Mouse (Mus musculus) erythroblast, embryonic 14.5 days (primary cell): ENCODE results near the gene Lrrc8a. TPM values are rescaled to one million over a fixed set of nuclear protein-coding genes. Genes with fewer than 3 reads are reported as not detected.

ENCODE experiments used
- H3K27me3 ChIP-seq: 2 replicates; pipeline ENCODE4 v1.6.1; 2012; ENCODE audit warnings: inconsistent platforms; ENCODE audit not compliant: control insufficient read depth
- H3K36me3 ChIP-seq: 2 replicates; pipeline ENCODE4 v1.6.1; 2012; ENCODE audit warnings: mild to moderate bottlenecking, inconsistent platforms; ENCODE audit not compliant: control insufficient read depth
- H3K4me1 ChIP-seq: 2 replicates; pipeline ENCODE4 v1.6.1; 2012; ENCODE audit warnings: inconsistent platforms; ENCODE audit not compliant: control insufficient read depth
- H3K4me3 ChIP-seq: replicated peaks from 2 replicates; pipeline ENCODE3; 2012; ENCODE audit warnings: moderate library complexity, mild to moderate bottlenecking, inconsistent platforms
- H3K9me3 ChIP-seq: 2 replicates; pipeline ENCODE4 v1.6.1; 2012; ENCODE audit warnings: low read length, inconsistent platforms, mixed read lengths; ENCODE audit not compliant: control insufficient read depth
- GATA1 ChIP-seq: IDR thresholded peaks from 2 replicates; pipeline ENCODE4 v1.6.1; 2012; ENCODE audit warnings: low read length, inconsistent platforms, mixed read lengths
- TAL1 ChIP-seq: IDR thresholded peaks from 3 replicates; pipeline ENCODE4 v1.6.1; 2012; ENCODE audit warnings: low read length, inconsistent platforms, mixed read lengths
- polyA plus RNA-seq: library from polyadenylated mRNA; stranded (reverse); fragments of >175 nt; gene quantifications from 2 replicates; pipeline ENCODE4 v1.2.3, GENCODE M21; 2012

Gene Lrrc8a
- polyA plus RNA-seq, 1 experiment: 0.56 TPM

DNA sequence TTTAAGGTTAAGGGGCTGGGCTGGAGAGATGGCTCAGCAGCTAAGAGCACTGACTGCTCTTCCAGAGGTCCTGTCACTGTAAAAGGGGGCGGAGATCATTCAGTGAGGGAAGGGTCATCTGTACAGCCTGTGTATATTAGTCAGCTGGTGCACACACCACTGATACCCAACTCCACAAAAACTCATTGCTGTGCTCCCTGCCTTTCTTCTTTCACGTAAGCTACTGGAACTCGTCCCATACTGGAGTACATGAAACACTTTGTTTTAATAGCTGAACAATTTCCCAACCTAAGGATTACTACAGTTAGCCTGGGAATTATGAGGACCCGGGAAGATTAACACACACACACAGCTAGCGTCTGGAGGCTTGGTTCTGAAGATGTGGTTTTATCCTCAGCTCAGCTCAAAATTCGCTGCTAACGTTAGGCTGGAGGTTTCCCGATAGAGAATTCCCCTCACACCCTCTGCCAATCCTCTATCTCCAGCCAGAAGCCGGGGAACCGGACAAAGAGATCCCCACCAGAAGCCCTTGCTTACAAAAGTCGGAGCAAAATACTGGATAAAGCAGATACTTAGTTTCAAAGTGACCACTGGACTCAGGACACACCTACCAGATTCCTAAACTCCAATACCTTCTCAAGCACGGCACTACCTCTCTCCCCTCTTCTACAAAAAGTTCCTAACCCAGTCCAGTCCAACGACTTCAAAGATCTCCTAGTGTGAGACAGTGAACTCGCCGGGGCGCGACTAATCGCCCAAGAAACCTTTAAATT lies 903 bp upstream of the Lrrc8a start:
- Histone ChIP-seq H3K4me3 (peak overlapping the region; percentile 97), H3K4me1 (peaks cover 50% of the 10 kb centered on the region)

DNA sequence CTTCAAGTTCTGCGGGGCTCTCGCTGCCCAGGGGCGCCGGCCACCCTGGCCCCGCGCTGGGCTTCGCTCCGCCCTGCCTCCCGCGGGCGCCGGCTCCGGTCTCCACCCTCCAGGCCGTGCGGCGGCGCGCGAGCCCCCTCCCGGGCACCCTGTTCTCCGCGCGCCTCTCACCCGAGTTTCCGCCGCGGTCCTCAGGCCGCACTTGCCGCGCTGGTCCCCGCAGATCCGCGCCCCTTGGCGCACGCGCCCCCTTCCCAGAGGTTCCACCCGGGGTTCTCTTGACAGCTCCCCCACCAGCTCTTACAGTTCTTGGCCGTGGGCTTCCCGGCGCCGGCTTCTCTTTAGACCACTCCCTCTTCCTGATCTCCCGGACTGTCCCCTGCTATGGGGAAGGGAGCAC lies 366 bp downstream of the Lrrc8a start:
- H3K27me3 ChIP-seq: no peaks in the 10 kb centered on the region
- peaks cover 8% of the 10 kb centered on the region; the same call in 1 of the 2 replicates for H3K9me3 ChIP-seq
- H3K36me3 ChIP-seq: peaks cover 40% of the 10 kb centered on the region
- peak overlapping the region; percentile 97 for H3K4me3 ChIP-seq
- TF ChIP-seq TAL1: no peak
- TF ChIP-seq GATA1: no peak
- H3K4me1 ChIP-seq: peaks cover 54% of the 10 kb centered on the region

More for the DNA sequence above, 903 bp upstream of the Lrrc8a start:
- Histone ChIP-seq H3K27me3 (no peaks in the 10 kb centered on the region), H3K9me3 (peaks cover 18% of the 10 kb centered on the region), H3K36me3 (peaks cover 28% of the 10 kb centered on the region)
- no peak for TF ChIP-seq TAL1
- TF ChIP-seq GATA1: no peak

GRCm38 (mm10) chr2:30238906-30239465 lies 1.5 kb downstream of the Lrrc8a start:
- TF ChIP-seq TAL1 (no peak), GATA1 (no peak)
- Histone ChIP-seq H3K27me3 (no peaks in the 10 kb centered on the region), H3K4me3 (peak overlapping the region; percentile 97), H3K36me3 (peaks cover 52% of the 10 kb centered on the region), H3K9me3 (no peaks in the 10 kb centered on the region), H3K4me1 (peaks cover 55% of the 10 kb centered on the region)

GRCm38 (mm10) chr2:30239777-30240176 lies 2.3 kb downstream of the Lrrc8a start:
- Histone ChIP-seq H3K4me3 (peak overlapping the region; percentile 97), H3K4me1 (peaks cover 58% of the 10 kb centered on the region)

GRCm38 (mm10) chr2:30240267-30240666 lies 2.8 kb downstream of the Lrrc8a start, which contains the start of gene Gm28035:
Gene Gm28035 (plus strand): TSS chr2:30240567.
- Histone ChIP-seq H3K36me3 (peaks cover 64% of the 10 kb centered on the region), H3K4me1 (peaks cover 61% of the 10 kb centered on the region), H3K27me3 (no peaks in the 10 kb centered on the region), H3K4me3 (peak within 1 kb of the TSS; percentile 97), H3K9me3 (no peaks in the 10 kb centered on the region)
- TF ChIP-seq TAL1 (no peak), GATA1 (no peak)

More at GRCm38 (mm10) chr2:30239777-30240176, 2.3 kb downstream of the Lrrc8a start:
- no peaks in the 10 kb centered on the region for H3K9me3 ChIP-seq
- TF ChIP-seq GATA1 (no peak), TAL1 (no peak; the same call in 2 of the 3 replicates)
- H3K36me3 ChIP-seq: peaks cover 59% of the 10 kb centered on the region
- no peaks in the 10 kb centered on the region for H3K27me3 ChIP-seq

- no peak for TF ChIP-seq GATA1
- H3K9me3 ChIP-seq: no peaks in the 10 kb centered on the region
- no peaks in the 10 kb centered on the region for H3K27me3 ChIP-seq
- no peak overlapping the region for H3K4me3 ChIP-seq
- H3K4me1 ChIP-seq: peaks cover 48% of the 10 kb centered on the region
- H3K36me3 ChIP-seq: peaks cover 82% of the 10 kb centered on the region
These were observed 5.0 kb downstream of the Lrrc8a start for GRCm38 (mm10) chr2:30242509-30242908.

DNA sequence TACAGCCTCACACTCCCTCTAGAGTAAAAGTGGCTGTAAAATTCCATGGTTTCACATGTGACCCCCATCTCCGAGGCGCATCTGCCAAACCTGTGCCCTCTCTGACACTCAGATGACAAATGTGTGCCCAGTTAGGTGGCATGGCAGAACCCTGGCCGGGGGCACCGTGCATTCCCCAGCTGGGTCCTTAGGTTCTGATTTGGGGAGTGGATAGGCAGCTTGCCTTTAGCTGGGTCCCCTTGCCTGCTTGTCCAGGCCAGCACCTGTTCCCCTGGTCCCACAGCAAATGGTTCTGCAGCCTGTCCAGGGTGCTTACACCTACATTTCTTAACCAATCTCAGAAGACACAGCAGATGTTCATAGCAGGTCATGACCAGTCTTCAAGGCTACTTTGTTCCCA lies 5.9 kb downstream of the Lrrc8a start:
- Histone ChIP-seq H3K27me3 (no peaks in the 10 kb centered on the region), H3K36me3 (peaks cover 91% of the 10 kb centered on the region), H3K4me3 (no peak overlapping the region), H3K9me3 (no peaks in the 10 kb centered on the region), H3K4me1 (peaks cover 42% of the 10 kb centered on the region)
- TF ChIP-seq GATA1 (no peak), TAL1 (no peak)

GRCm38 (mm10) chr2:30244595-30245178 lies 7.2 kb downstream of the Lrrc8a start:
- Histone ChIP-seq H3K9me3 (no peaks in the 10 kb centered on the region), H3K36me3 (peaks cover 96% of the 10 kb centered on the region), H3K4me3 (no peak overlapping the region), H3K27me3 (no peaks in the 10 kb centered on the region), H3K4me1 (peaks cover 32% of the 10 kb centered on the region)
- TF ChIP-seq TAL1: no peak
- TF ChIP-seq GATA1: no peak

DNA sequence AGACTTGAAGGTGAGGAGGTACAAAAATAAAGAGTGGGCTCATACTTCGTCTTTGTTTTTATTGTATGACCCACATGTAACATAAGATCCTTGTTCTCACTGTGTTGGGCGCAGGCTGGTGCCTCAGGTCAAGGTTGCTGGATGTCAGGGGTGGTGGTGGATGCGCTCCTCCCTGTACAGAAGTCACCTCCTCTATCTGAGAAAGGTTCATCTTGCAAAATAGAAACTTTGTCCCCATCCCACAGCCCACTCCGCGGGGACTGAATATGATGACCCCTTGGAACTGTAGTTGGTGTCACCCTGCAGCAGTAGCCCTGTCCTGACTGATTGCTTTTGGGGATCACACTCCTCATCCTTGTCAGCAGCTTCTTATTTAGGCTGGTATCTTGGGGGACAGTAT lies 9.5 kb downstream of the Lrrc8a start:
- Histone ChIP-seq H3K4me1 (peaks cover 32% of the 10 kb centered on the region), H3K36me3 (peaks cover 92% of the 10 kb centered on the region), H3K4me3 (no peak overlapping the region), H3K9me3 (no peaks in the 10 kb centered on the region), H3K27me3 (no peaks in the 10 kb centered on the region)
- TF ChIP-seq GATA1: no peak
- no peak for TF ChIP-seq TAL1
